In the genomic region with DNA sequence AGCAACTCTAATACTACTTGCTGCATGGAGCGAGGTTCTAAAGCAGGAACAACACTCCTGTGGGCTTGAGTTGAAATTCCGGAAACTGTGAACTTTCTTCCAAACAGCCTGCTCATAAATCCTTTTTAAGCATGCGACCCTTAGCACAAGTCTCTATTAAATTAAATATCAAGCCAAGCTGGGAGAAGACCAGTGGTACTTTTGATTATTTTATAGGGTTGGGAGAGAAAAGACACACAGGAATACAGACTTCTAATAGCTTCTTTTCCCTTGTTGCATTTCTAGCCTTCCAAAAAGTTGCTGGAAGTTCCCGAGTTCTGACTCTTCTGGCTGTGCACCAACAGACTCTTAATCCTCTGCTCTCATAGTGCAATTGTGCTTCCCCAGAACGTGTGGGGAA, we compare ENCODE assay signal across 20 mouse cellular contexts.
DNase-seq lines count a peak whose midpoint lies in the region; ATAC-seq lines count a peak whose summit lies in the region.
"Had no signal": no experiment of that assay in that cellular context is flagged by ENCODE, and none has a peak within 500 bp of the region (broad histone marks: within the 10 kb centered on the region; RNA-seq: fewer than 3 reads in every experiment).

No protein-coding gene starts in this region.

- WGBS in kidney, embryonic 15.5 days = 47% methylated on average over 5 of the region's 5 CpGs
- 56% methylated on average over 5 of the region's 5 CpGs for WGBS in limb, embryonic 12.5 days
- WGBS in limb, embryonic 10.5 days = 79% methylated on average over 5 of the region's 5 CpGs

- no peak for DNase-seq in kidney, postnatal 36 days
- no peak for DNase-seq in limb, embryonic 10.5 days (ENCODE audit: low spot score)
- DNase-seq in fibroblast of lung, adult 2 months (ENCODE audit: low read depth) = peak; percentile 5
- DNase-seq: adrenal gland, adult 8-10 months; adrenal gland, postnatal 36 days; cerebellum, adult 11 months; cerebellum, adult 8-10 months; cerebellum, postnatal 14 days; embryo, embryonic 11 days; forebrain, postnatal 0 days; gastrocnemius, postnatal 14 days had no signal

- no peaks in the 10 kb centered on the region for H3K9me3 ChIP-seq in kidney, embryonic 15.5 days (replicated peaks)
- no peaks in the 10 kb centered on the region for H3K9me3 ChIP-seq in limb, embryonic 12.5 days
- no peaks in the 10 kb centered on the region for H3K9me3 ChIP-seq in limb, embryonic 10.5 days (replicated peaks)
- H3K9me3 ChIP-seq: embryonic facial prominence, embryonic 12.5 days; forebrain, embryonic 13.5 days; heart, embryonic 12.5 days; hindbrain, embryonic 10.5 days had no signal

- H3K36me3 ChIP-seq in kidney, embryonic 15.5 days = no peaks in the 10 kb centered on the region
- no peaks in the 10 kb centered on the region for H3K36me3 ChIP-seq in limb, embryonic 12.5 days
- no peaks in the 10 kb centered on the region for H3K36me3 ChIP-seq in limb, embryonic 10.5 days
- H3K36me3 ChIP-seq: embryonic facial prominence, embryonic 12.5 days; heart, embryonic 12.5 days; hindbrain, embryonic 10.5 days had no signal

- H3K4me1 ChIP-seq in kidney, embryonic 15.5 days = no peaks in the 10 kb centered on the region
- 0 out of 2 replicates have a peak, but pooled peaks cover 3% of the 10 kb centered on the region for H3K4me1 ChIP-seq in limb, embryonic 12.5 days (replicated peaks)
- H3K4me1 ChIP-seq in limb, embryonic 10.5 days = no peaks in the 10 kb centered on the region
- H3K4me1 ChIP-seq: embryonic facial prominence, embryonic 12.5 days; forebrain, embryonic 13.5 days; heart, embryonic 12.5 days; hindbrain, embryonic 10.5 days had no signal

- H3K9ac ChIP-seq in kidney, embryonic 15.5 days = no peak overlapping the region
- no peak overlapping the region for H3K9ac ChIP-seq in limb, embryonic 12.5 days (replicated peaks)
- H3K9ac ChIP-seq: embryonic facial prominence, embryonic 12.5 days; forebrain, embryonic 13.5 days; forebrain, postnatal 0 days; heart, embryonic 12.5 days; hindbrain, embryonic 14.5 days had no signal

- H3K27ac ChIP-seq in kidney, embryonic 15.5 days = peak overlapping the region; percentile 66; the same call in 1 of the 2 replicates
- peak overlapping the region; percentile 32; the same call in 1 of the 2 replicates for H3K27ac ChIP-seq in limb, embryonic 12.5 days
- H3K27ac ChIP-seq in limb, embryonic 10.5 days = no peak overlapping the region
- H3K27ac ChIP-seq: embryonic facial prominence, embryonic 12.5 days; forebrain, embryonic 13.5 days; hindbrain, embryonic 10.5 days; hindbrain, embryonic 14.5 days had no signal

- ATAC-seq in kidney, embryonic 15.5 days (replicated peaks; ENCODE audit: low FRiP score) = peak; percentile 46; the same call in 1 of the 2 replicates
- no peak for ATAC-seq in limb, embryonic 12.5 days (ENCODE audit: insufficient number of reproducible peaks, insufficient read depth, low FRiP score, low TSS enrichment, low read depth)
- ATAC-seq in megakaryocyte progenitor cell, adult 5-6 weeks (replicated peaks; ENCODE audit: poor library complexity) = no peak
- ATAC-seq: forebrain, embryonic 13.5 days; forebrain, postnatal 0 days had no signal

- no peak overlapping the region for H3K4me3 ChIP-seq in kidney, embryonic 15.5 days (replicated peaks)
- no peak overlapping the region for H3K4me3 ChIP-seq in limb, embryonic 12.5 days (replicated peaks)
- H3K4me3 ChIP-seq in limb, embryonic 10.5 days = no peak overlapping the region
- H3K4me3 ChIP-seq: embryonic facial prominence, embryonic 12.5 days; forebrain, embryonic 13.5 days; heart, embryonic 12.5 days; hindbrain, embryonic 10.5 days had no signal

- no peak overlapping the region for H3K4me2 ChIP-seq in kidney, embryonic 15.5 days
- no peak overlapping the region for H3K4me2 ChIP-seq in limb, embryonic 12.5 days
- H3K4me2 ChIP-seq: embryonic facial prominence, embryonic 12.5 days; forebrain, embryonic 13.5 days; heart, embryonic 12.5 days; hindbrain, embryonic 14.5 days had no signal

- H3K27me3 ChIP-seq in kidney, embryonic 15.5 days = no peaks in the 10 kb centered on the region
- no peaks in the 10 kb centered on the region for H3K27me3 ChIP-seq in limb, embryonic 12.5 days
- no peaks in the 10 kb centered on the region for H3K27me3 ChIP-seq in limb, embryonic 10.5 days (ENCODE audit: low read depth, poor library complexity, severe bottlenecking)
- H3K27me3 ChIP-seq: CH12.LX; embryonic facial prominence, embryonic 12.5 days; forebrain, embryonic 13.5 days; heart, embryonic 12.5 days had no signal
